Mouse (Mus musculus): ENCODE data around the gene Fcer1g.

DNA sequence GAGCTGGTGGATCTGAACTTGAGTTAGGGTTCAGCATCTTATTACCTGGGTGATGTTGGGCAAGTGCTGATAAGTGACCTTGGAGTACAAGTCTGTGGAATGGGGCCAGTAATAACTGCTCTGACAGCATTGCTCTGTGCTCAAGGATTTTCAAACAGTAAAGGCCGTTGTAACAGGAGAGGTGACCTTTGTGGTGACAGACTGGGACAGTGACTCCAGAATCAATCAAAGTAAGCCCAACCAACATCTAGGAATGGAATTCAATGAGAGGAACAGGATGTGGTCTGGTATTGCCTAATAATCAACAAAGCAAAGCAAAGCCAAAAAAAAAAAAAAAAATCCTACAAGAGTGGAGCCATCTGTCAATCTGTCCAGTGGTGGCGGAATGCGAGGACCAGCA lies 26.2 kb upstream of the Fcer1g start:
- TF ChIP-seq CTCF (IDR thresholded peaks at IDR 0.05; ENCODE audit: borderline replicate concordance, insufficient read depth, low read length) (no peak), POLR2A (IDR thresholded peaks at IDR 0.05; ENCODE audit: low read depth, low read length) (no peak; the same call in 1 of the 2 replicates)
